Mouse (Mus musculus): Measurements from ENCODE around the gene Gm10382. TPM values are rescaled to one million over a fixed set of nuclear protein-coding genes. Genes with fewer than 3 reads are reported as not detected.
"Not testable (repeated sequence)": the region's sequence is repeated elsewhere in the genome, so short reads cannot be mapped to it uniquely, and the experiment has no call there.

Gene Gm10382
- polyA plus RNA-seq, 1 experiment from 2014 or later = 0.10 TPM

DNA sequence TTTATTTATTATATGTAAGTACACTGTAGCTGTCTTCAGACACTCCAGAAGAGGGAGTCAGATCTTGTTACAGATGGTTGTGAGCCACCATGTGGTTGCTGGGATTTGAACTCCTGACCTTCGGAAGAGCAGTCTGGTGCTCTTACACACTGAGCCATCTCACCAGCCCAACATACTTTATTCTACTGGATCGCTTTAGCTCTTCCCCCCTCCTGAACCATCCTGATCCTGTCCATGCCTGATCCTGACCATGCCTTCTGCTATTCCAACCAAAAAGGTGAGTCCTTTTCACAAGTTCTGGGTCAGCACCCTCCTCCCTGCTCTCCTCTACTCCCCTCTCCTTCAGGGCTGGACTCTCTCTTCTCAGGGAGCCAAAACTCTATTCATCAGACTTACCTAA is 43.2 kb downstream of the Gm10382 start:
- DNase-seq; H3K9me3 ChIP-seq (replicated peaks); H3K27me3 ChIP-seq; ATAC-seq (ENCODE audit: low read depth); H3K27ac ChIP-seq: not testable (repeated sequence)
- Histone ChIP-seq H3K4me2 (peak overlapping the region; percentile 98), H3K4me3 (replicated peaks) (peak overlapping the region; percentile 90), H3K4me1 (replicated peaks) (peaks cover 30% of the 10 kb centered on the region), H3K36me3 (peaks cover 47% of the 10 kb centered on the region), H3K9ac (peak overlapping the region; percentile 87)
- WGBS (ENCODE audit: insufficient replicate concordance) = 79% methylated on average over 2 of the region's 2 CpGs

DNA sequence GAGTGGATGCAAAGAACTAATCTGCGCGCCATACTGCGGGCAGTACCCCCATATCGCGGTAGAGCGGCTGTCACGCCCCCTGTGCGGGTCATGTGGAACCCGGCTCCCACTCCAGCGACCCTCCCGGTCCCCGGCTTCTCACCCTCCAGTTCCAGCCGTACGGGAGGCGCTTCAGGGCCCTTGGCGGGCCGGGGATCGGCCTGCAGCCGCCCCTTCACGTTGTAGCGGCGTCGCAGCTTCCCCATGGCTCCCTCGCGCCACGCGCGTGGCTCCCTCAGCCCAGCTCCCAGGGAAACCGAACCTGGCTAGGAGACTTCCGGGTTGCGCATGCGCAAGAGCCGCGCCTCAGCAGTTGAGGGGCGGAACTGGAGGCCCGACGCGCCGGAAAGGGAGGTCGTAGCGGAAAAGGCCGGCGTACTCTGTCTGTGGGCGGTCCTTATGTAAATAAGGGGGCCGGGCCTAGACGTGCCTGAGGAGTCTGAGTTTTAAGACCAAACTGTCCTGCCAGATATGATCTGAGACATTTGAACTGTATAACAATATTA is 44.7 kb downstream of the Gm10382 start, which contains the start of gene Dhx37:
Gene Dhx37, minus strand, starts transcription at position 329 of the 545 bp plus-strand sequence.
- DNase-seq = peak; percentile 94
- H3K27me3 ChIP-seq = no peaks in the 10 kb centered on the region
- peak within 1 kb of the TSS; percentile 87 for H3K9ac ChIP-seq
- H3K4me2 ChIP-seq = peak within 1 kb of the TSS; percentile 98
- peak within 1 kb of the TSS; percentile 90 for H3K4me3 ChIP-seq (replicated peaks)
- H3K27ac ChIP-seq = peak within 1 kb of the TSS; percentile 79
- ATAC-seq (ENCODE audit: low read depth) = peak; percentile 97
- WGBS (ENCODE audit: insufficient replicate concordance) = under 1% methylated on average over 46 of the region's 46 CpGs
- H3K9me3 ChIP-seq (replicated peaks) = no peaks in the 10 kb centered on the region
- H3K36me3 ChIP-seq = peaks cover 31% of the 10 kb centered on the region
- H3K4me1 ChIP-seq (replicated peaks) = peaks cover 31% of the 10 kb centered on the region

DNA sequence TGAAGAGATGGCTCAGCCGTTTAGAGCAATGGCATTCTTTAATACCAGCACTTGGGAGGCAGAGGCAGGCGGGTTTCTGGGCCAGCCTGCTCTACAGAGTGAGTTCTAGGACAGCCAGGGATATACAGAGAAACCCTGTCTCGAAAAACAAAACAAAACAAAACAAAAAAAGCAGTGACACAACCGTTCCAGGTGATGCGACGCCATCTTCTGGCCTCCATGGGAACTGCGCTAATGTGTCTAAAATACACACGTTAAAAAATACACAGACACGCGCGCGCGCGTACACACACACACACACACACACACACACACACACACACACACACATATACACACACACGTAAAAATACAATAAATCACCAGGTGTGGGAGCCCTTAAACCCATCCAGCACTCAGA is 45.2 kb downstream of the Gm10382 start:
- Histone ChIP-seq H3K4me2 (peak overlapping the region; percentile 98), H3K9ac (peak overlapping the region; percentile 47; the same call in 1 of the 2 replicates), H3K4me3 (replicated peaks) (peak overlapping the region; percentile 90), H3K4me1 (replicated peaks) (peaks cover 36% of the 10 kb centered on the region), H3K36me3 (peaks cover 26% of the 10 kb centered on the region), H3K27ac (peak overlapping the region; percentile 79)
- H3K9me3 ChIP-seq (replicated peaks); H3K27me3 ChIP-seq; DNase-seq; ATAC-seq (ENCODE audit: low read depth): not testable (repeated sequence)
- 53% methylated on average over 15 of the region's 15 CpGs for WGBS (ENCODE audit: insufficient replicate concordance)

Other genes with a start within 250 kb of the Gm10382 start
- 3.9 and 4.5 TPM in 2 replicates for gene Ncor2, start 210.1 kb upstream of the Gm10382 start, polyA plus RNA-seq (2015; fragmentation: Nextera tagmentation; extraction: Ambion mirVana)
- 66.1 and 76.3 TPM in 2 replicates for gene Scarb1, start 48.2 kb upstream of the Gm10382 start, polyA plus RNA-seq (2015; fragmentation: Nextera tagmentation; extraction: Ambion mirVana)
- gene Ubc, start 880 bp downstream of the Gm10382 start, polyA plus RNA-seq (2015; fragmentation: Nextera tagmentation; extraction: Ambion mirVana) = 517 and 564 TPM in 2 replicates
- gene Dhx37, start 44.8 kb downstream of the Gm10382 start, polyA plus RNA-seq (2015; fragmentation: Nextera tagmentation; extraction: Ambion mirVana) = 5.8 and 6.2 TPM in 2 replicates
- gene Bri3bp, start 52.2 kb downstream of the Gm10382 start, polyA plus RNA-seq (2015; fragmentation: Nextera tagmentation; extraction: Ambion mirVana) = 30.7 and 31.8 TPM in 2 replicates
- 17.5 and 17.9 TPM in 2 replicates for gene Aacs, start 86.5 kb downstream of the Gm10382 start, polyA plus RNA-seq (2015; fragmentation: Nextera tagmentation; extraction: Ambion mirVana)
- gene Tmem132b, start 142.5 kb downstream of the Gm10382 start, polyA plus RNA-seq (2015; fragmentation: Nextera tagmentation; extraction: Ambion mirVana) = 0.14 TPM in 1 of 2 replicates, not detected in the other

Data from liver, embryonic 13.5 days (tissue).